In genomic region chr1:39720632-39721350, GRCm38 (mm10) we compare ENCODE assay signal across 8 mouse cellular contexts. TPM values are rescaled to one million over a fixed set of nuclear protein-coding genes. Genes with fewer than 3 reads are reported as not detected.
DNase-seq lines count a peak whose midpoint lies in the region; ATAC-seq lines count a peak whose summit lies in the region.

Gene Rfx8 (minus strand): TSS chr1:39720997.

- peaks cover 17% of the 10 kb centered on the region; the same call in 1 of the 2 replicates for H3K4me1 ChIP-seq in hindbrain, embryonic 12.5 days
- H3K4me1 ChIP-seq in midbrain, embryonic 12.5 days, result peaks cover 9% of the 10 kb centered on the region

- peak within 1 kb of the TSS; percentile 77 for H3K9ac ChIP-seq in hindbrain, embryonic 12.5 days
- H3K9ac ChIP-seq in midbrain, embryonic 12.5 days (replicated peaks), result peak within 1 kb of the TSS; percentile 70

- no peaks in the 10 kb centered on the region for H3K36me3 ChIP-seq in hindbrain, embryonic 12.5 days
- H3K36me3 ChIP-seq in midbrain, embryonic 12.5 days, result no peaks in the 10 kb centered on the region

- peak within 1 kb of the TSS; percentile 86 for H3K4me2 ChIP-seq in hindbrain, embryonic 12.5 days (replicated peaks)
- H3K4me2 ChIP-seq in midbrain, embryonic 12.5 days (replicated peaks), result peak within 1 kb of the TSS; percentile 93

- intact Hi-C loops in left cerebral cortex, postnatal 36 days (cut with DNase I), result no loop called here

- ATAC-seq in frontal cortex, adult (ENCODE audit: low TSS enrichment), result peak; percentile 41
- ATAC-seq in hindbrain, embryonic 12.5 days (ENCODE audit: low FRiP score), result peak; percentile 76
- peak; percentile 66 for ATAC-seq in midbrain, embryonic 12.5 days (ENCODE audit: low FRiP score, low read depth)

- WGBS in hindbrain, embryonic 12.5 days, result 1% methylated on average over 42 of the region's 42 CpGs
- 2% methylated on average over 42 of the region's 42 CpGs for WGBS in midbrain, embryonic 12.5 days

- no peak for DNase-seq in frontal cortex, adult 2 months (ENCODE audit: extremely low spot score in 1 of 2, low spot score in 1 of 2)
- peak; percentile 46 for DNase-seq in ES-CJ7 (ENCODE audit: low read depth, low spot score)
- peak; percentile 54 for DNase-seq in embryo, embryonic 10 days (ENCODE audit: low spot score)
- no peak for DNase-seq in urinary bladder, postnatal 25 days (ENCODE audit: low spot score)
- DNase-seq in left cerebral cortex, postnatal 36 days (ENCODE audit: low spot score in 2 of 2), result no peak

- H3K27me3 ChIP-seq in hindbrain, embryonic 12.5 days, result 0 out of 2 replicates have a peak, but pooled peaks cover 3% of the 10 kb centered on the region
- H3K27me3 ChIP-seq in midbrain, embryonic 12.5 days, result no peaks in the 10 kb centered on the region; the same call in 1 of the 2 replicates

- no peaks in the 10 kb centered on the region for H3K9me3 ChIP-seq in hindbrain, embryonic 12.5 days (replicated peaks)
- H3K9me3 ChIP-seq in midbrain, embryonic 12.5 days, result no peaks in the 10 kb centered on the region

- no peak within 1 kb of the TSS for H3K27ac ChIP-seq in hindbrain, embryonic 12.5 days
- H3K27ac ChIP-seq in midbrain, embryonic 12.5 days (replicated peaks), result no peak within 1 kb of the TSS

- H3K4me3 ChIP-seq in hindbrain, embryonic 12.5 days, result peak within 1 kb of the TSS; percentile 53
- peak within 1 kb of the TSS; percentile 62 for H3K4me3 ChIP-seq in midbrain, embryonic 12.5 days

RNA-seq across cellular contexts. Expression of gene Rfx8, which starts in this region (rescaled TPM):
- 0.26 and 0.48 TPM in 2 replicates for polyA plus RNA-seq in frontal cortex, adult 2 months (2012; rRNA removed)
- 0.63 and 0.93 TPM in 2 replicates for polyA plus RNA-seq in hindbrain, embryonic 12.5 days (2016; fragmentation: Nextera tagmentation; extraction: Ambion mirVana)
- 0.42 TPM in 1 of 2 replicates, not detected in the other for polyA plus RNA-seq in midbrain, embryonic 12.5 days (2016; fragmentation: Nextera tagmentation; extraction: Ambion mirVana)
- total RNA-seq in left cerebral cortex, postnatal 36 days (2021), result under 1 TPM in 1 of 2 experiments, not detected in 1; 0.32 TPM

Comparison
In these comparisons a context has a peak if more than half of its experiments do, and no peak if none do; other contexts are left out.
1. Peak in ATAC-seq, H3K4me3 ChIP-seq, H3K9ac ChIP-seq and H3K4me2 ChIP-seq in hindbrain, embryonic 12.5 days; RNA of the gene not detected or under 1 TPM.
2. Peak in ATAC-seq, H3K4me3 ChIP-seq, H3K9ac ChIP-seq and H3K4me2 ChIP-seq in midbrain, embryonic 12.5 days; RNA of the gene not detected or under 1 TPM.
3. DNase-seq: peak in ES-CJ7 (single experiment) and embryo, embryonic 10 days (single experiment); none in frontal cortex, adult 2 months (0 of 2), urinary bladder, postnatal 25 days (single experiment) and left cerebral cortex, postnatal 36 days (0 of 2).
4. Peak in every context shown above with its lines, with median percentiles within 50 percentile points of each other: ATAC-seq.